Mouse (Mus musculus) midbrain, embryonic 12.5 days (tissue): ENCODE data around the gene Bcl10. TPM values are rescaled to one million over a fixed set of nuclear protein-coding genes. Genes with fewer than 3 reads are reported as not detected.
A peak's percentile ranks its signal among the peaks of the same experiment; 100 is the strongest.
"Not testable (repeated sequence)": the region's sequence is repeated elsewhere in the genome, so short reads cannot be mapped to it uniquely, and the experiment has no call there.

Experiments used
- ATAC-seq: fragments of 200-750 bp; cut with Nextera tagmentation; 2 replicates; pipeline ENCODE4 v1.8.0; 2017; ENCODE audit warnings: low read depth, moderate TSS enrichment, moderate library complexity; ENCODE audit not compliant: low FRiP score
- H3K27ac ChIP-seq: fragments of 300-500 bp; sonication (generic); replicated peaks from 2 replicates; pipeline ENCODE4 v1.5.1; 2016; ENCODE audit warnings: mild to moderate bottlenecking
- H3K27me3 ChIP-seq: fragments of 300-500 bp; sonication (generic); 2 replicates; pipeline ENCODE4 v1.6.1; 2016; ENCODE audit warnings: mild to moderate bottlenecking
- H3K36me3 ChIP-seq: fragments of 300-500 bp; sonication (generic); 2 replicates; pipeline ENCODE4 v1.6.1; 2016
- H3K4me1 ChIP-seq: fragments of 300-500 bp; sonication (generic); 2 replicates; pipeline ENCODE4 v1.6.1; 2016
- H3K4me2 ChIP-seq: fragments of 300-500 bp; sonication (generic); replicated peaks from 2 replicates; pipeline ENCODE4 v1.6.1; 2016; ENCODE audit warnings: mild to moderate bottlenecking, moderate library complexity
- H3K4me3 ChIP-seq: fragments of 300-500 bp; sonication (generic); 2 replicates; pipeline ENCODE4 v1.5.1; 2016; ENCODE audit warnings: mild to moderate bottlenecking
- H3K9ac ChIP-seq: fragments of 300-500 bp; sonication (generic); replicated peaks from 2 replicates; pipeline ENCODE4 v1.6.1; 2016; ENCODE audit warnings: mild to moderate bottlenecking, moderate library complexity
- H3K9me3 ChIP-seq: fragments of 300-500 bp; sonication (generic); 2 replicates; pipeline ENCODE4 v1.6.1; 2016; ENCODE audit warnings: mild to moderate bottlenecking
- WGBS: fragments of 180-500 bp; shearing (Covaris S2); methylation state at CpG from one replicate; pipeline ENCODE4 v1.1.7; 2016; 5-methylcytosine and 5-hydroxymethylcytosine counted together
- polyA plus RNA-seq: library from polyadenylated mRNA; unstranded; fragments of >200 nt; fragmentation: Nextera tagmentation; extraction: Ambion mirVana; gene quantifications from 2 replicates; pipeline ENCODE4 v1.2.1, GENCODE M21; 2016

Gene Bcl10
- polyA plus RNA-seq = 43.5 and 47.1 TPM in 2 replicates

- 26% methylated on average over 11 of the region's 11 CpGs for WGBS
- H3K27ac ChIP-seq = 0 out of 2 replicates have a peak within 1 kb of the TSS, but pooled peaks have one; percentile 52
These were observed at the start of gene Bcl10 for GRCm38 (mm10) chr3:145922019-145922854. Gene Bcl10, plus strand, starts transcription at chr3:145922804.

DNA sequence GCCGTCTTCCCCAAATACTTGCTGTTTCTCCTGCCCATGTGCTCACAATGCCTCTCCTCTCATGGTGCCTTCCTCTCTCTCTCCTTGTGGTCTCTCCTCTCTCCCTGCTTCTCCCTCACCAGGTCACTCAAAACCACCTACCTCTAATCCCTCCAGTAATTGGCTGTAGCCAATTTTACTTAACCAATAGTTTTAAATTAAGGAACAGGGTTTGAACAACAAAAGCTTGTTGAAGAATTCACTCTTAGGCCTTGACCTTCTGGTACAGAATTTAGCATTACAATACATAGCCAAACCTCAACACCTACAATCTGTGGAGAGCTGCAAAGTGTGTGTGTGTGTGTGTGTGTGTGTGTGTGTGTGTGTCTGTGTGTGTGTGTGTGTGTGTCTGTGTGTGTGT lies 49.3 kb upstream of the Bcl10 start:
- Histone ChIP-seq H3K4me1 (no peaks in the 10 kb centered on the region), H3K36me3 (no peaks in the 10 kb centered on the region), H3K27me3 (peaks cover 27% of the 10 kb centered on the region), H3K9me3 (no peaks in the 10 kb centered on the region), H3K4me3 (no peak overlapping the region), H3K9ac (no peak overlapping the region), H3K27ac (no peak overlapping the region), H3K4me2 (no peak overlapping the region)
- ATAC-seq = no peak
- 74% methylated on average over 1 of the region's 1 CpGs for WGBS

More at GRCm38 (mm10) chr3:145922019-145922854, at the start of gene Bcl10:
- H3K9me3 ChIP-seq = no peaks in the 10 kb centered on the region
- H3K27me3 ChIP-seq = no peaks in the 10 kb centered on the region; the same call in 1 of the 2 replicates
- ATAC-seq = no peak
- peak within 1 kb of the TSS; percentile 85 for H3K4me3 ChIP-seq
- no peak within 1 kb of the TSS; the same call in 1 of the 2 replicates for H3K9ac ChIP-seq
- H3K4me1 ChIP-seq = peaks cover 10% of the 10 kb centered on the region
- no peaks in the 10 kb centered on the region for H3K36me3 ChIP-seq
- H3K4me2 ChIP-seq = peak within 1 kb of the TSS; percentile 56

DNA sequence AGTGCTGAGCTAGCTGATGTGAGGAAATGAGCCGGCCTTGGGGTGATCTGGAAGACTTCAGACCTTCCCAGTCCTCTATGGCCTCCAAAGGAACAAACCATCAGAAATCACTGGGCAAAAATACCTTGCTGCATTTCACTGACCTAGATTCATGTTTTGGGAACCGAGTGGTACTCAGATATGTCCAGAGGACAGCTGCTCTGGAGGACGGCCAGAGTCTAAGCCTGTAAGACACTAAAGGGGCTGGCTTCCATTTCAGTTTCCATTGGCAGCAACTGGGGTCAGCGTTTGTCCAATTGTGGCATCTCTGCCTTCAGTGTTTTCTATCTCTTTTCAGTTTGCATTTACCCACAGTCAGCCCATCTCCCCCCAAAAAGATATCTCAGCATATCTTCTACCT lies 48.5 kb upstream of the Bcl10 start:
- 92% methylated on average over 4 of the region's 4 CpGs for WGBS

GRCm38 (mm10) chr3:145876120-145876519 lies 46.5 kb upstream of the Bcl10 start:
- no peak for ATAC-seq
- Histone ChIP-seq H3K9ac (no peak overlapping the region), H3K36me3 (no peaks in the 10 kb centered on the region), H3K27ac (no peak overlapping the region), H3K4me1 (no peaks in the 10 kb centered on the region), H3K4me2 (no peak overlapping the region), H3K9me3 (no peaks in the 10 kb centered on the region), H3K4me3 (no peak overlapping the region), H3K27me3 (peaks cover 33% of the 10 kb centered on the region)
- WGBS = 90% methylated on average over 11 of the region's 11 CpGs

More for the DNA sequence above, 48.5 kb upstream of the Bcl10 start:
- no peaks in the 10 kb centered on the region for H3K36me3 ChIP-seq
- no peaks in the 10 kb centered on the region for H3K9me3 ChIP-seq
- H3K27me3 ChIP-seq = peaks cover 33% of the 10 kb centered on the region
- H3K9ac ChIP-seq = no peak overlapping the region
- no peak overlapping the region for H3K4me3 ChIP-seq
- H3K4me2 ChIP-seq = no peak overlapping the region
- no peak for ATAC-seq
- H3K27ac ChIP-seq = no peak overlapping the region
- no peaks in the 10 kb centered on the region for H3K4me1 ChIP-seq

GRCm38 (mm10) chr3:145878867-145879266 lies 43.7 kb upstream of the Bcl10 start:
- not testable (repeated sequence) for H3K27ac ChIP-seq, H3K9ac ChIP-seq
- 69% methylated on average over 14 of the region's 14 CpGs for WGBS

DNA sequence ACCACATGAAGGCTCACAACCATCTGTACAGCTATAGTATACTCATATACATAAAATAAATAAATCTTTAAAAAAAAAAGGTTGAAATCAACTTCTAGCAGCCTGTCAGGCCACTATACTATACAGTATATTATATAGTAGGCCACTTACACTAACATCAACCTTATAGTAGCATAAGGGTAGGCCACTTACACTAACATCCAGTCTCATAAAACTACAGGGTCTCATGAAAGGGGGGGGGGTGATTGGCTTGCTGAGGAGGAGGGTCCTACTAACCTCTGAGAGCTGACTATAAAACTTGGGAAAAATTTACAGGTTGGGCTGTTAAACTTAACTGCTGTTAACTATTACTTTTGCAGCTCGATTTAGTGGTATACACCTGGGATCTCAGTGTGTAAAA lies 42.3 kb upstream of the Bcl10 start:
- Histone ChIP-seq H3K4me3 (no peak overlapping the region), H3K4me2 (no peak overlapping the region), H3K36me3 (no peaks in the 10 kb centered on the region), H3K27ac (no peak overlapping the region), H3K9ac (no peak overlapping the region), H3K4me1 (peaks cover 18% of the 10 kb centered on the region), H3K27me3 (peaks cover 37% of the 10 kb centered on the region), H3K9me3 (no peaks in the 10 kb centered on the region)
- ATAC-seq = no peak
- 94% methylated on average over 1 of the region's 1 CpGs for WGBS

More at GRCm38 (mm10) chr3:145878867-145879266, 43.7 kb upstream of the Bcl10 start:
- Histone ChIP-seq H3K27me3 (peaks cover 40% of the 10 kb centered on the region), H3K4me1 (peaks cover 17% of the 10 kb centered on the region)
- not testable (repeated sequence) for H3K4me2 ChIP-seq, ATAC-seq, H3K4me3 ChIP-seq, H3K9me3 ChIP-seq, H3K36me3 ChIP-seq

GRCm38 (mm10) chr3:145882076-145882874 lies 40.3 kb upstream of the Bcl10 start:
- no peak overlapping the region for H3K4me3 ChIP-seq
- H3K4me1 ChIP-seq = peaks cover 31% of the 10 kb centered on the region
- no peaks in the 10 kb centered on the region for H3K9me3 ChIP-seq
- WGBS = 69% methylated on average over 15 of the region's 15 CpGs
- H3K4me2 ChIP-seq = no peak overlapping the region
- H3K36me3 ChIP-seq = no peaks in the 10 kb centered on the region
- H3K27ac ChIP-seq = 0 out of 2 replicates have a peak overlapping the region, but pooled peaks have one; percentile 22
- H3K9ac ChIP-seq = no peak overlapping the region
- ATAC-seq = no peak
- peaks cover 42% of the 10 kb centered on the region for H3K27me3 ChIP-seq

DNA sequence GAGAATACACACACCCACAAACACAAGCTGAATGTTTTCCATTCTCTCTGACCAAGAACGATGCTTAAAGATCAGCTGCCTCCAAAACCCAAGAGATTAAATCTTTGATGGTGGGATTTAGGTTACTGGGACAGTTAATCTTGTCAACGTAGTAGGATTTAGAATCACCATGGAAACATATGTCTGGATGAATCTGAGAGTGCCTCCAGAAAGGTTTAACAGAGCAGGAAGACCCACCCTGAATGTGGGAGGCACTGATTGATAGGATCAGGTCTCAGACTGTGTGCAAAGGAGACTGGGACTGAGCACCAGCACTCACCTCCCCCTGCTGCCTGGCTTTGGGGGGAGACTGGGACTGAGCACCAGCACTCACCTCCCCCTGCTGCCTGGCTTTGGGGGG lies 39.4 kb upstream of the Bcl10 start:
- ATAC-seq = peak; percentile 65

GRCm38 (mm10) chr3:145885376-145885775 lies 37.2 kb upstream of the Bcl10 start:
- 66% methylated on average over 4 of the region's 4 CpGs for WGBS
- Histone ChIP-seq H3K4me2 (no peak overlapping the region), H3K4me1 (peaks cover 38% of the 10 kb centered on the region), H3K27me3 (peaks cover 56% of the 10 kb centered on the region), H3K9me3 (no peaks in the 10 kb centered on the region), H3K9ac (no peak overlapping the region), H3K36me3 (no peaks in the 10 kb centered on the region), H3K27ac (no peak overlapping the region), H3K4me3 (no peak overlapping the region)
- ATAC-seq = no peak

More for the DNA sequence above, 39.4 kb upstream of the Bcl10 start:
- Histone ChIP-seq H3K9ac (no peak overlapping the region), H3K27me3 (peaks cover 44% of the 10 kb centered on the region), H3K4me2 (no peak overlapping the region), H3K9me3 (no peaks in the 10 kb centered on the region), H3K4me1 (peaks cover 31% of the 10 kb centered on the region), H3K36me3 (no peaks in the 10 kb centered on the region), H3K4me3 (no peak overlapping the region), H3K27ac (0 out of 2 replicates have a peak overlapping the region, but pooled peaks have one; percentile 22)
- 6% methylated on average over 2 of the region's 2 CpGs for WGBS

DNA sequence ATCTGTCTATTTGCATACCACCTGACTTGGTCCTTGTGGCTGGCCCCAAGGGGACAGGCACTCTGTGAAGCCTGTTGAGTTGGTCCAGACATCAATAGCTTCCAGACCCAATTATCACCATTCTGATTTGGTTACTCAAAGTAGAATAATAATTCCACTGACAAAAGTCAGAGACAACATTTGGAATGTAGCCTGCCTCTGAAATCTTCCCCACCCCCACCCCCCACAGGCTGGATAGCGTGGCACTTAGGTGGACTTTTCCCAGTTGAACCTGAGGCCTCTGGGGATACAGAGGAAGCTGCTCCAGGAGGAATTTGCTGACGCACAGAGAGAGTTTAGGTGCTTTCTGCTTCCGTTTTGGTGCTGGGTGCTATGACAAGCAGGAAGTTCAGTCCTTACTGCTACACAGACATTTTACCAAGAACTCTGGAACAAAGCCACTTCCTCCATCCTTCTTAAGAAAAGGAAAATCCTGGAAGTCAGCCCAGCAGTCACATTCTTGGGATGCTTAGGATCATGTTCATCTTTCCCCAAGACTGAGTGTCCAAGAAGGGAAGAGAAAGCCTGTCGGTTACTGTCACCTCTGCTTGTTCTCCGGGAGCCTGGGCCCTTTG lies 36.6 kb upstream of the Bcl10 start:
- H3K9ac ChIP-seq = no peak overlapping the region
- no peak overlapping the region for H3K4me2 ChIP-seq
- H3K4me3 ChIP-seq = no peak overlapping the region
- no peaks in the 10 kb centered on the region for H3K36me3 ChIP-seq
- H3K4me1 ChIP-seq = peaks cover 44% of the 10 kb centered on the region
- WGBS = 69% methylated on average over 5 of the region's 5 CpGs
- no peaks in the 10 kb centered on the region for H3K9me3 ChIP-seq
- no peak for ATAC-seq
- H3K27me3 ChIP-seq = peaks cover 57% of the 10 kb centered on the region
- no peak overlapping the region for H3K27ac ChIP-seq

GRCm38 (mm10) chr3:145887430-145887971 lies 35.1 kb upstream of the Bcl10 start:
- Histone ChIP-seq H3K27me3 (peaks cover 69% of the 10 kb centered on the region), H3K36me3 (no peaks in the 10 kb centered on the region), H3K4me3 (no peak overlapping the region), H3K9ac (no peak overlapping the region), H3K4me1 (peaks cover 42% of the 10 kb centered on the region), H3K4me2 (no peak overlapping the region), H3K27ac (no peak overlapping the region), H3K9me3 (no peaks in the 10 kb centered on the region)
- no peak for ATAC-seq
- 86% methylated on average over 6 of the region's 6 CpGs for WGBS
